Mouse (Mus musculus) CH12.LX (cell line): ENCODE measurements at regions not wholly inside any gene's neighbourhood (a gene's known extent, or its start where the extent isn't known, plus 50 kb on each side); places are given as distances from the start of the nearest gene placed in this dataset.

Source experiments
- DNase-seq: peaks from one replicate; pipeline ENCODE4 v3.0.0-alpha.2; 2013; ENCODE audit errors: extremely low read depth
- H3K27ac ChIP-seq: 2 replicates; pipeline ENCODE4 v1.5.1; 2012; ENCODE audit warnings: low read depth, mild to moderate bottlenecking, control low read depth, moderate library complexity; ENCODE audit not compliant: insufficient read depth
- H3K27me3 ChIP-seq: replicated peaks from 2 replicates; pipeline ENCODE3; 2012; ENCODE audit warnings: inconsistent platforms
- H3K36me3 ChIP-seq, 2 experiments: replicated peaks in 1 of 2; 2 replicates each; pipeline versions ENCODE3 to v1.6.1; 2012; ENCODE audit warnings: inconsistent platforms in 1 of 2, low read length in 1 of 2, mild to moderate bottlenecking in 1 of 2, mixed read lengths in 1 of 2, moderate library complexity in 1 of 2; ENCODE audit not compliant: control insufficient read depth in 1 of 2, insufficient read depth in 1 of 2
- H3K4me1 ChIP-seq, 2 experiments: 2 replicates each; pipeline ENCODE4 v1.6.1; 2012; ENCODE audit warnings: inconsistent platforms in 1 of 2, moderate library complexity in 1 of 2; ENCODE audit not compliant: insufficient read depth in 2 of 2, control insufficient read depth in 1 of 2
- H3K4me2 ChIP-seq: 2 replicates; pipeline ENCODE4 v1.6.1; 2012; ENCODE audit warnings: low read depth, mild to moderate bottlenecking, control low read depth; ENCODE audit not compliant: poor library complexity, insufficient read depth, severe bottlenecking
- H3K4me3 ChIP-seq, 3 experiments: fragments of 150-350 bp in 1 of 3; sonication (generic) in 1 of 3; replicated peaks in 1 of 3; 2 replicates each; pipeline versions ENCODE3 to v1.5.1; 2011 to 2012; ENCODE audit warnings: low read depth in 2 of 3, low read length in 2 of 3, mild to moderate bottlenecking in 2 of 3, moderate library complexity in 2 of 3, control low read depth in 1 of 3, improper control_type of control experiment in 1 of 3, inconsistent platforms in 1 of 3, mixed read lengths in 1 of 3; ENCODE audit not compliant: poor library complexity in 1 of 3
- H3K79me2 ChIP-seq: replicated peaks from 2 replicates; pipeline ENCODE4 v1.6.1; 2012; ENCODE audit warnings: mild to moderate bottlenecking, moderate library complexity; ENCODE audit not compliant: control insufficient read depth, poor library complexity, insufficient read depth, severe bottlenecking; ENCODE audit errors: extremely low read depth
- H3K9ac ChIP-seq: 2 replicates; pipeline ENCODE4 v1.6.1; 2012; ENCODE audit warnings: low read depth, mild to moderate bottlenecking, control low read depth, moderate library complexity; ENCODE audit not compliant: insufficient read depth
- H3K9me3 ChIP-seq: replicated peaks from 2 replicates; pipeline ENCODE3; 2012; ENCODE audit warnings: low read length, inconsistent platforms, mixed read lengths
- BHLHE40 ChIP-seq: IDR thresholded peaks from 2 replicates; pipeline ENCODE4 v1.6.1; 2011; ENCODE audit warnings: mild to moderate bottlenecking, low read depth, low read length, improper control_type of control experiment
- CHD1 ChIP-seq: IDR thresholded peaks from 2 replicates; pipeline ENCODE4 v1.6.1; 2012; ENCODE audit warnings: low read depth, low read length, improper control_type of control experiment, inconsistent platforms
- E2F4 ChIP-seq: IDR thresholded peaks from 2 replicates; pipeline ENCODE4 v1.6.1; 2011; ENCODE audit warnings: low read depth, low read length, improper control_type of control experiment; ENCODE audit not compliant: insufficient replicate concordance
- ELF1 ChIP-seq: IDR thresholded peaks from 2 replicates; pipeline ENCODE4 v1.6.1; 2014; ENCODE audit warnings: low read depth, mild to moderate bottlenecking, inconsistent platforms, low read length, improper control_type of control experiment
- GABPA ChIP-seq: IDR thresholded peaks from 2 replicates; pipeline ENCODE4 v1.6.1; 2012; ENCODE audit warnings: low read depth, low read length, improper control_type of control experiment, inconsistent platforms; ENCODE audit not compliant: insufficient replicate concordance
- HCFC1 ChIP-seq: IDR thresholded peaks from 2 replicates; pipeline ENCODE4 v1.6.1; 2012; ENCODE audit warnings: low read depth, mild to moderate bottlenecking, inconsistent platforms, low read length, improper control_type of control experiment
- IRF4 ChIP-seq: IDR thresholded peaks from 2 replicates; pipeline ENCODE4 v1.6.1; 2014; ENCODE audit warnings: low read depth, mild to moderate bottlenecking, inconsistent platforms, low read length, improper control_type of control experiment
- JUN ChIP-seq: IDR thresholded peaks from 2 replicates; pipeline ENCODE4 v1.6.1; 2011; ENCODE audit warnings: low read depth, mild to moderate bottlenecking, low read length, improper control_type of control experiment, moderate library complexity; ENCODE audit not compliant: insufficient read depth
- MAFK ChIP-seq: IDR thresholded peaks from 2 replicates; pipeline ENCODE4 v1.6.1; 2011; ENCODE audit warnings: low read length, improper control_type of control experiment; ENCODE audit not compliant: insufficient replicate concordance
- MAX ChIP-seq: IDR thresholded peaks from 2 replicates; pipeline ENCODE4 v1.6.1; 2011; ENCODE audit warnings: low read length, improper control_type of control experiment
- MAZ ChIP-seq: IDR thresholded peaks from 2 replicates; pipeline ENCODE4 v1.6.1; 2012; ENCODE audit warnings: low read depth, mild to moderate bottlenecking, inconsistent platforms, low read length, improper control_type of control experiment, moderate library complexity
- NELFE ChIP-seq: IDR thresholded peaks from 2 replicates; pipeline ENCODE4 v1.6.1; 2011; ENCODE audit warnings: low read depth, low read length, improper control_type of control experiment
- NRF1 ChIP-seq: IDR thresholded peaks from 2 replicates; pipeline ENCODE4 v1.6.1; 2014; ENCODE audit warnings: low read depth, mild to moderate bottlenecking, inconsistent platforms, low read length, improper control_type of control experiment, moderate library complexity
- POLR2A ChIP-seq: IDR thresholded peaks from 2 replicates; pipeline ENCODE4 v1.6.1; 2011; ENCODE audit warnings: low read depth, mild to moderate bottlenecking, improper control_type of control experiment, low read length
- POLR2AphosphoS2 ChIP-seq: IDR thresholded peaks from 2 replicates; pipeline ENCODE4 v1.6.1; 2011; ENCODE audit warnings: low read depth, low read length, improper control_type of control experiment
- RCOR1 ChIP-seq: conservative IDR thresholded peaks from 2 replicates; pipeline ENCODE4 v1.6.1; 2012; ENCODE audit warnings: low read depth, mild to moderate bottlenecking, inconsistent platforms, low read length, improper control_type of control experiment
- SIN3A ChIP-seq: IDR thresholded peaks from 2 replicates; pipeline ENCODE4 v1.6.1; 2012; ENCODE audit warnings: low read length, improper control_type of control experiment, inconsistent platforms
- SMC3 ChIP-seq: IDR thresholded peaks from 2 replicates; pipeline ENCODE4 v1.6.1; 2011; ENCODE audit warnings: low read depth, low read length, improper control_type of control experiment
- TCF12 ChIP-seq: IDR thresholded peaks from 2 replicates; pipeline ENCODE4 v1.6.1; 2014; ENCODE audit warnings: low read depth, mild to moderate bottlenecking, inconsistent platforms, low read length, improper control_type of control experiment
- USF1 ChIP-seq: IDR thresholded peaks from 2 replicates; pipeline ENCODE4 v1.6.1; 2014; ENCODE audit warnings: low read depth, mild to moderate bottlenecking, inconsistent platforms, low read length, improper control_type of control experiment
- USF2 ChIP-seq: conservative IDR thresholded peaks from 2 replicates; pipeline ENCODE4 v1.6.1; 2011; ENCODE audit warnings: low read depth, low read length, improper control_type of control experiment
- ZC3H11A ChIP-seq: IDR thresholded peaks from 2 replicates; pipeline ENCODE4 v1.6.1; 2012; ENCODE audit warnings: low read depth, mild to moderate bottlenecking, inconsistent platforms, low read length, improper control_type of control experiment
- ZMIZ1 ChIP-seq: IDR thresholded peaks from 2 replicates; pipeline ENCODE4 v1.6.1; 2012; ENCODE audit warnings: low read depth, mild to moderate bottlenecking, inconsistent platforms, low read length, improper control_type of control experiment
- dilution Hi-C: fragments of 300-500 bp; cut with MboI; formaldehyde crosslinking; loops from 2 replicates; pipeline ENCODE4 v1.14.3; 2020; ENCODE audit warnings: low sequenced_read_pairs; ENCODE audit not compliant: extremely low pct_unique_long_range_greater_than_20kb, extremely low pct_ligation_motif_present
- in situ Hi-C: fragments of 300-500 bp; cut with MboI; formaldehyde crosslinking; loops from 3 replicates; pipeline ENCODE4 v1.14.3; 2019; ENCODE audit warnings: low sequenced_read_pairs, low pct_ligation_motif_present, low pct_unique_long_range_greater_than_20kb, mixed read lengths

DNA sequence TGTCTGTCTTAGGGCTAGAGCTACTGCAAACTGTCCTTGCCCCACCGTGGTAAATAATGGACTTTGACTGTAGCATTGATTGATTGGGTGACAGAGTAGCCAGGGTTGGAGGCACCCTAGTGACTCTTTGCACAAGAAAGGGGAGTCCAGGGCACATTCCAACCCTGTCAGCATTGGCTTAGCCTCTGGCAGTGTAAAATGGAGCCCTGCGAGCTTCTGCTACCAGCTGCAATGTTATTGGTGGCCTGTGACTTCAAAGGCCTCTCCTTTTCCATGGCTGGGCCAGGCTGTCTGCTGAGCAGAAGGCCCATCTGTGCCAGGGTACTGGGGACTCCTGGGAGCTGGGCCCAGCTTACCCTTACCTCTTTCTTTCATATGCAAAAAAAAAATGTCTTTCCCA lies 216.4 kb downstream of the Srbd1 start:
- Histone ChIP-seq H3K4me1 (peaks cover 15 to 41% of the 10 kb centered on the region in 2 experiments), H3K4me3 (no peak overlapping the region), H3K27ac (no peak overlapping the region), H3K36me3 (no peaks in the 10 kb centered on the region), H3K9ac (no peak overlapping the region), H3K9me3 (no peaks in the 10 kb centered on the region), H3K27me3 (no peaks in the 10 kb centered on the region)
- dilution Hi-C loops, result no loop called here
- no peak for DNase-seq
- TF ChIP-seq ELF1 (no peak), NELFE (no peak), GABPA (no peak), ZC3H11A (no peak), IRF4 (no peak), USF1 (no peak), POLR2A (no peak)
- TF ChIP-seq, all 38 proteins: peak for 0
- Histone ChIP-seq H3K4me2 (no peak overlapping the region), H3K79me2 (no peaks in the 10 kb centered on the region)
- in situ Hi-C loops, result no loop called here

DNA sequence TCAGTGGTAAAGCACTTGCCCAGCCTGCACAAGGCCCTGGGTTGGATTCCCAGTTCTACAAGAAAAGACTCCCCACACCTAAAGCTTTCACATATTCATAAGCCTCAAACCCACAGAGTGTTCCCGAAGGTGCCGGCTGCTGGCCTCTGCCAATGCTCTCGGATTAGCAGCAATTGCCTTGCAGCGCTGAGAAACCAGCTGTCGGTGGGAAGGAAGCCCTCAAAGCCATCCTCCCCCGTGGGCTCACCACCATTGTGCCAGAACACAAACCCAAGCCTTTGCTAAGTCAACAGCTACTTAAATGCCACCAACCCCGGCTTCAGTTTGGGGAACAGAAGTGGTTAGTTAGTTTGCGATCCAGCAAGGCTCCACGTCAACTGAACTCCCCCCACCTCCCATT lies 217.7 kb downstream of the Srbd1 start:
- Histone ChIP-seq H3K79me2 (no peaks in the 10 kb centered on the region), H3K9ac (no peak overlapping the region), H3K4me1 (peaks cover 17 to 42% of the 10 kb centered on the region in 2 experiments)
- TF ChIP-seq SIN3A (no peak), RCOR1 (no peak), BHLHE40 (no peak), MAZ (no peak), E2F4 (no peak), HCFC1 (no peak), USF2 (no peak), POLR2AphosphoS2 (no peak), ZMIZ1 (no peak), JUN (no peak), MAFK (no peak), ELF1 (no peak), SMC3 (no peak), NRF1 (no peak), USF1 (no peak), MAX (no peak), TCF12 (no peak), CHD1 (no peak)
- TF ChIP-seq, all 38 proteins: peak for 0
- DNase-seq, result no peak
- in situ Hi-C loops (no loop called here), dilution Hi-C loops (no loop called here)
- no peak overlapping the region for H3K4me3 ChIP-seq
- no peak overlapping the region for H3K4me2 ChIP-seq
- no peaks in the 10 kb centered on the region for H3K36me3 ChIP-seq
- no peak overlapping the region for H3K27ac ChIP-seq
- H3K9me3 ChIP-seq, result no peaks in the 10 kb centered on the region
- H3K27me3 ChIP-seq, result no peaks in the 10 kb centered on the region
